Mouse (Mus musculus): ENCODE measurements around the gene Npm3. TPM values are rescaled to one million over a fixed set of nuclear protein-coding genes. Genes with fewer than 3 reads are reported as not detected.

Npm3 gene
- 12.4 and 20.6 TPM in 2 replicates for polyA plus RNA-seq (2015; fragmentation: Nextera tagmentation; extraction: Ambion mirVana)

DNA sequence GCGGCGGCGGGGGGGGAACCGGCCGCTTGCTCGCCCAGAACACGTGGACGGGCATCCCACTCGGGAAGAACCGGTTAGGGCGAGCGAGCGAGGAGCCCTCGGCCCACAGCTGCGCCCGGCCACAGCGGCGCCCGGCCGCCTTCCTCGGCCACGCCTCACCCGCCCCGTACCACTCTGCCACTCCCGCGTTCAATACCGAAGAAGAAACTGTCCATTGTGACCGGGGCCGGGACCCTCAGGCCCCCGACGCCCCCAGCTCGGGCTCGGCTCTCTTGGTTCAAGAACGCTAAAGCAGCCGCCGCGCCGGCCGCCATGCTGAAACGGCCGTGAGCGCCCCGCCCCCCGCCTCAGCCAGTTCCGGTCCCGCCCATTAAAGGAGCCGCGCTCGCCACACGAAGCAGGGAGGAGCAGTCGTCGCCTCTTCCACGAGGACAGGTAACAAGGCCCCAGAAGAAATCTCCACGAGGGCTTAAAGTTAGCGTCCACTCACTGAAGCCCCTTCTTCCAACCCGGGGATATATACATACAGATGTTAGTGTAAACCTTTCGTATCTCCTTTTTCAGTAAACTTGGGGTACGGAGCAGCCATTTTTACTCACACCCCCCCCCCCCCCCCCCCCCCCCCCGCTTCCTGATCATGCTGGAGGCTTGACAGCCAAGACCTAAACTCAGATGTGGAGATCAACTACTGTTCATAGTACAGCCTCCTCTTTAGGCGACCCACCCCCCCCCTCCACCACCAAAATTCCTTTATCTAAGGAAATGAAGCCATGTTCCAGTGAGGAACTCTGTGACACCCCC, at the start of gene Npm3:
Npm3 (minus strand) TSS at position 349 of the 801 bp plus-strand sequence.
- under 1% methylated on average over 59 of the region's 60 CpGs for WGBS
- peaks cover 28% of the 10 kb centered on the region for H3K36me3 ChIP-seq
- H3K9me3 ChIP-seq: no peaks in the 10 kb centered on the region
- H3K4me2 ChIP-seq: peak within 1 kb of the TSS; percentile 86
- H3K9ac ChIP-seq: peak within 1 kb of the TSS; percentile 71
- ATAC-seq (ENCODE audit: insufficient number of reproducible peaks, low FRiP score, low TSS enrichment, low read depth): peak; percentile 66
- peaks cover 23% of the 10 kb centered on the region for H3K27me3 ChIP-seq
- peaks cover 29% of the 10 kb centered on the region for H3K4me1 ChIP-seq
- H3K27ac ChIP-seq: peak within 1 kb of the TSS; percentile 38; the same call in 1 of the 2 replicates
- peak within 1 kb of the TSS; percentile 85 for H3K4me3 ChIP-seq

DNA sequence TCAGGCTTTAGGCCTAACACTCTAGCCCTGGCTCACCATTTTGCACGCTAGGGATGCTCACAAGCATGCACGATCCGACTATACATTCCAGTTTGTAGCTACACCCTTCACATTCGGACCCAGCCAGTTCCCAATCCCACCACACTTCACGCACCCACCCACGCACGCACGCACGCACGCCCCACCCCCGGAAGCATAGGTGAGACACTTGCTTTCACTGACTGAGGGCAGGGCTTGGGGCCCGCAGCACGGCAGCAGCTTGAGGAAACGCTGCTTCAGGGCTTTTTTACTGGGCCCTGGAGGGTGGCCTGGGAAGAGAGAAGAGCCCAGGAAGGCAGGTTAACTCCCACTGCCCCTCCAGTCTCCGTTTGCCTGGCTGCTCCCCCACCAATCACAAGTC, 47.5 kb upstream of the Npm3 start:
- no peak for ATAC-seq (ENCODE audit: insufficient number of reproducible peaks, low FRiP score, low TSS enrichment, low read depth)
- Histone ChIP-seq H3K27me3 (no peaks in the 10 kb centered on the region), H3K4me1 (peaks cover 10% of the 10 kb centered on the region; the same call in 1 of the 2 replicates), H3K9me3 (no peaks in the 10 kb centered on the region), H3K4me2 (no peak overlapping the region), H3K36me3 (no peaks in the 10 kb centered on the region), H3K27ac (no peak overlapping the region), H3K9ac (no peak overlapping the region), H3K4me3 (no peak overlapping the region)
- 66% methylated on average over 15 of the region's 15 CpGs for WGBS

DNA sequence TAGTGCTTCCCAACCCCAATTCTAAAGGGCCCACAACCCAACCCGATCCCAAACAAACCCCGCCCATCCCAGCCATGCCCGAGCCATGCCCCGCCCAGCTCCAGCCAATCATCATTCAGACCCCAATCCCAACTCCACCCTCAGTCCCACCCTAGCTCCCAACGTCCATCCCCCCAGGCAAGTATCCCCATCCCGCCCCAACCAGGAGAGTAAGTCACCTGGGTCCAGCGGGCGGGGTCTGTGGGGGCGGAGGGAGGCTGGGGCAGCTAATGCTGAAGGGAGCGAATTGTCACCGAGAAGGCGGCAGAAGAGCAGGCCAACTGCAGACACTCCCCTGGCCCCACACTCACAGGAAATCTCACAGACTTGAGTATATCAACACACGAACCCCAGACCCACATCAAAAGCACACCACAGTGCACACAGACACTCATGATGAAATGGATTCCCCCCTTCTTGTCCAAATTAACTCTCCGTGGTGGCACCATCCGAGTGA, 46.7 kb upstream of the Npm3 start:
- Histone ChIP-seq H3K9ac (no peak overlapping the region), H3K4me3 (peak overlapping the region; percentile 15), H3K4me1 (peaks cover 10% of the 10 kb centered on the region; the same call in 1 of the 2 replicates), H3K27ac (0 out of 2 replicates have a peak overlapping the region, but pooled peaks have one; percentile 27), H3K36me3 (no peaks in the 10 kb centered on the region), H3K9me3 (no peaks in the 10 kb centered on the region), H3K27me3 (no peaks in the 10 kb centered on the region), H3K4me2 (peak overlapping the region; percentile 44)
- ATAC-seq (ENCODE audit: insufficient number of reproducible peaks, low FRiP score, low TSS enrichment, low read depth): 0 out of 2 replicates have a peak, but pooled peaks have one; percentile 42
- WGBS: 7% methylated on average over 15 of the region's 15 CpGs

DNA sequence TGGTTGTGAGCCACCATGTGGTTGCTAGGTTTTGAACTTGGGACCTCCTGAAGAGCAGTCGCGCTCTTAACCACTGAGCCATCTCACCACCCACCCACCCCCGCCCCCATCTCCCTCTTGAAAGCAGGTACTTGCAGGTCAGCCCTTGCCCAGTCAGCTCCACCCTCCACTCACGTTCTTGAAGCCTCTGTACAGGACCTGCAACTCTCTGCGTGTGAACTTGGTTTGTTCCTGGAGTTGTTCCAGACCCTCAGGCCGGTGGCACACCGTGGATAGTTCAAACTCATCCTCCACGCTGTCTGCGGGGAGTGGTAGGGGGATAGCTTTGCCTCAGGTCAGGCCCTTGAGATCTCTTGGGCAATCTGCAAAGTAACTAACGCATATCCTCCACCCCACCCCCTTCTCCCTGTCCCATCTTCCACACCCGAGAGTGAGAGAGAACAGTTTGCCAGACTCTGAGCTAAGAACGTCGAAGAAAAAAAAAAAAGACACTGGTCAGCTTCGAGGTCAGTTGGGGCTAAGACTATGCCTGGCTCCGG, 46.1 kb upstream of the Npm3 start:
- H3K4me3 ChIP-seq: peak overlapping the region; percentile 15
- 27% methylated on average over 15 of the region's 15 CpGs for WGBS
- 0 out of 2 replicates have a peak overlapping the region, but pooled peaks have one; percentile 27 for H3K27ac ChIP-seq
- peak overlapping the region; percentile 44 for H3K4me2 ChIP-seq
- ATAC-seq (ENCODE audit: insufficient number of reproducible peaks, low FRiP score, low TSS enrichment, low read depth): 0 out of 2 replicates have a peak, but pooled peaks have one; percentile 10
- H3K36me3 ChIP-seq: no peaks in the 10 kb centered on the region
- H3K9ac ChIP-seq: no peak overlapping the region
- H3K4me1 ChIP-seq: peaks cover 10% of the 10 kb centered on the region; the same call in 1 of the 2 replicates
- no peaks in the 10 kb centered on the region for H3K27me3 ChIP-seq
- no peaks in the 10 kb centered on the region for H3K9me3 ChIP-seq

DNA sequence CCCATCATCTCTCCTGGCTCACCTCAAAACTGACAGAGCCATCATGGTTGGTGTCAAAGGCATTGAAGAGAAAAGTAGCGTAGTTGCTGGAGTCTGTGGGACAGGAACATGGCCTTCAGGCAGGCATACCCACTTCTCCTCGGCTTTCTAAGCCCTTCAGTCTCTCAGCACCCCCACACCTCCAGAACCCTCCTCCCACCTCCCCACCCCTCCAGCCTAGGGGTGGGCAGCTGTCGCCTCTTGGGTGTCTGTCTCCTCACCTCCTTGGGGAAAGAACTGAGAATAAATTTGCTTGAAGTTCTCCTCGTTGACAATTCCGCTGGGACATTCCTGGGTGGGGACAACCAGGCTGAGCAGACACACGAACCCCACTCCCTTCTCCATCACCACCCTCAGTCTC, 45.3 kb upstream of the Npm3 start:
- H3K4me2 ChIP-seq: no peak overlapping the region
- 52% methylated on average over 6 of the region's 6 CpGs for WGBS
- no peaks in the 10 kb centered on the region for H3K36me3 ChIP-seq
- ATAC-seq (ENCODE audit: insufficient number of reproducible peaks, low FRiP score, low TSS enrichment, low read depth): no peak
- no peaks in the 10 kb centered on the region for H3K9me3 ChIP-seq
- H3K4me1 ChIP-seq: peaks cover 10% of the 10 kb centered on the region; the same call in 1 of the 2 replicates
- H3K4me3 ChIP-seq: no peak overlapping the region
- no peaks in the 10 kb centered on the region for H3K27me3 ChIP-seq
- H3K9ac ChIP-seq: no peak overlapping the region
- no peak overlapping the region for H3K27ac ChIP-seq

DNA sequence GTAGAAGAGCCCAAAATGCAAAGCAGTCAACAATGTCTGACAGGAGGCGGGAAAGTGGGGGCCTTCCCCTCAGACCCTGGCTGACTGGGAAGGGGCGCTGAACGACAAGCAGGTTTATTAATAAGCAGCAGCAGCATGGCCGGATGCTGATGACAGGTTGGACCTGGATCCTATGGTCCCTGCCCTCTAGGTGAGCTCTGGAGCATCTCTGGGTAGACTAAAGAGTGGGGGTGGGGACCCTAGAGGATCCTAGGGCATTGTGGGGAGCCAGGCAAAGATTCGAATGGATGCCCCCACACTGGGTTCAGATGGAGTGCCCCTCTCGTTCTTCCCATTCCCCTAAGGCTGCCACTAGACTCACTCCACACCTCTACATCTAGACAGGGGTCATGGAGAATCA, 43.0 kb upstream of the Npm3 start:
- peaks cover 10% of the 10 kb centered on the region; the same call in 1 of the 2 replicates for H3K4me1 ChIP-seq
- H3K9ac ChIP-seq: no peak overlapping the region
- no peak overlapping the region for H3K27ac ChIP-seq
- no peaks in the 10 kb centered on the region for H3K36me3 ChIP-seq
- H3K9me3 ChIP-seq: no peaks in the 10 kb centered on the region
- no peak overlapping the region for H3K4me3 ChIP-seq
- ATAC-seq (ENCODE audit: insufficient number of reproducible peaks, low FRiP score, low TSS enrichment, low read depth): no peak
- H3K4me2 ChIP-seq: no peak overlapping the region
- 82% methylated on average over 6 of the region's 6 CpGs for WGBS
- H3K27me3 ChIP-seq: no peaks in the 10 kb centered on the region

DNA sequence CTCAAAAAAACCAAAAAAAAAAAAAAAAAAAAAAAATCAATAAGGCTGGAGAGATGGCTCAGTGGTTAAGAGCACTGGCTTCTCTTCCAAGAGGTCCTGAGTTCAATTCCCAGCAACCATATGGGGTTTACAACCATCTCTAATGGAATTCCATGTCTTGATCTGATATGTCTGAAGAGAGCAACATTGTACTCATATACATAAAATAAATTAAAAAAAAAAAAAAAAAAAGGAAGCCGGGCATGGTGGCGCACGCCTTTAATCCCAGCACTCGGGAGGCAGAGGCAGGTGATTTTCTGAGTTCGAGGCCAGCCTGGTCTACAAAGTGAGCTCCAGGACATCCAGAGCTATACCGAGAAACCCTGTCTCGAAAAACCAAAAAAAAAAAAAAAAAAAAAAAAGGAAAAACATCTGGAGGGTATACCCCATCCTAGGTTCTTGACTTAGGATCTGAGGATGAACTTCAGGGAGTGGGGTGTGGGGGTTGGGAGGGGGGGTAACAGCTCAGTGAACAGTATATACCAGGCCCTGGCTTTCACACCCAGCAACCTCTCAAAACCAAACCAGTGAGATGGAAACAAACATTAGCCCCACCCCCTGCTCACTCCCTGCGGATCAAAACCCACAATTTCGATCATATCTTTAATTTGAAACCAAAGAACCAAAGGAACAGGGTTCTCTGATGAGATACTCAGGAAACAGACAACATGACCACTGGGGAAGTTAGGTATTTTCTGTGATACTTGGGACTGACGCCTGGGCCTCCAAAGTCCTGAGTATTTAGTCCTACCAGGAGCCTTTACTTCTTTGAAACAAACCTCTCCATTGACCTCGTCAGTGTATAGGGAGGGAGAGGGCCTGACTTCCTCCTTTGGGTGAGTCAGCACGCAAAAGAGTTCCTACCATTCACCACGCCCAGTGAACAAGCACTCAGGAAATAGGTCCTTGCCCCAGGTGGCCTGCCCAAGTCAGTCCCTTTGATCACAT, 40.8 kb upstream of the Npm3 start:
- H3K4me3 ChIP-seq: no peak overlapping the region
- no peaks in the 10 kb centered on the region for H3K27me3 ChIP-seq
- H3K4me1 ChIP-seq: peaks cover 2% of the 10 kb centered on the region; the same call in 1 of the 2 replicates
- no peak overlapping the region for H3K9ac ChIP-seq
- no peak overlapping the region for H3K4me2 ChIP-seq
- no peaks in the 10 kb centered on the region for H3K9me3 ChIP-seq
- WGBS: 73% methylated on average over 13 of the region's 13 CpGs
- H3K27ac ChIP-seq: no peak overlapping the region
- no peaks in the 10 kb centered on the region for H3K36me3 ChIP-seq
- no peak for ATAC-seq (ENCODE audit: insufficient number of reproducible peaks, low FRiP score, low TSS enrichment, low read depth)

DNA sequence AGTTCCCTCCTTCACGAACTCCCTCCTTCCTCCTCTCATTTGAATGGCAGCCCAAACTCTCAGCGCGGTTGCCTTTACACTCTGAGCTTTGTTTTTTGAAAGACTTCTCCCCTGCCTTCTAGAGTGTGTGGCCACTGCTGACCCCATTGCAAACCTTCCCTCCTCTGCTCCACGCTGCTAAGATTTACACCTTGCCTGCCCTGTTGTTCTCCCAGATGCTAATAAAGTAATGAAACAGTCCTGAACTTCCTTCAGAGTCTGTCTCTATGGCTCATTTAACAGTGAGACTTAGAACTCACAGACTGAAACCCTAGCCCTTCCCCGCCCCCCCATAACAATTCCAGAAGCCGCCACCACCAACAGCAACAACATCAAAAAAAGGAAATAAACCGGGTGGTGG, 40.0 kb upstream of the Npm3 start:
- H3K4me3 ChIP-seq: no peak overlapping the region
- no peaks in the 10 kb centered on the region for H3K36me3 ChIP-seq
- no peak overlapping the region for H3K4me2 ChIP-seq
- H3K27me3 ChIP-seq: no peaks in the 10 kb centered on the region
- no peak overlapping the region for H3K9ac ChIP-seq
- H3K4me1 ChIP-seq: peaks cover 2% of the 10 kb centered on the region; the same call in 1 of the 2 replicates
- no peaks in the 10 kb centered on the region for H3K9me3 ChIP-seq
- 60% methylated on average over 7 of the region's 7 CpGs for WGBS
- no peak for ATAC-seq (ENCODE audit: insufficient number of reproducible peaks, low FRiP score, low TSS enrichment, low read depth)
- no peak overlapping the region for H3K27ac ChIP-seq

DNA sequence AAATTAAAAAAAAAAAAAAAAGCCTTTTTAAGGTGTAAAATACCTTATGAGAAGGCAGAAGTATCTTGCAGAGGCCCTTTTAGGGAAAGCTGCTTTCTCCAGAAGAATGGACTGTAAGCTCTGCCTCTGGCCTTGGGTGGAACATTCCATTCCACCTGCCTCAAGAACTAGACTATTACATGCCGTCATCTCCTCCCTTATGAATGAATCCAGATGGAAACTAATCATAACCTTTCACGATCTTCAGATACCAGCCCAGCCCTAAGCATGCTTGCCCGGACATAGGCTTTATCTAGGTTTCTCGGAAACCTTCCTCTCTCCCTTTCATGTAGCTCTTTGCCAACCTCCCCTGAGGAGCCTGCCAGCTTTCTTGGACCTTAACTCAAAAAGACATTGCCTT, 38.9 kb upstream of the Npm3 start:
- Histone ChIP-seq H3K9me3 (no peaks in the 10 kb centered on the region), H3K27me3 (no peaks in the 10 kb centered on the region), H3K27ac (0 out of 2 replicates have a peak overlapping the region, but pooled peaks have one; percentile 30), H3K4me1 (peaks cover 4% of the 10 kb centered on the region; the same call in 1 of the 2 replicates), H3K4me2 (no peak overlapping the region), H3K9ac (no peak overlapping the region), H3K4me3 (no peak overlapping the region), H3K36me3 (no peaks in the 10 kb centered on the region)
- ATAC-seq (ENCODE audit: insufficient number of reproducible peaks, low FRiP score, low TSS enrichment, low read depth): no peak
- 31% methylated on average over 4 of the region's 4 CpGs for WGBS

DNA sequence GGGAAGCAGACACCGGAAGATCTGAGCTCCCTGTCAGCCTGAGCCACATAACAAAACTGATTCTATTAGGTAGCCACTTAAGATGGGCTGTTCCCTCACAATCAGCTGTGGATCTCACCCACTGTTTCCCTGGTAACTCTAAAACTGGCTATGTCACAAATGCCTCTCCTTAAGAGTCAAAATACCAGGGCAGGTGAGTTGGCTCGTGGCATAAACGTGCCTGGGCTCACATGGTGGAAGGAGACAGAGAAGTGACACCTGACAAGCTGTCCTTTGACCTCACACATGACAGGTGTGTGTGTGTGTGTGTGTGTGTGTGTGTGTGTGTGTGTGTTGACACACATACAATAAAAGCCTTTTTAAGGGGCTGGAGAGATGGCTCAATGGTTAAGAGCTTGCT, 38.1 kb upstream of the Npm3 start:
- no peak overlapping the region for H3K4me3 ChIP-seq
- no peak for ATAC-seq (ENCODE audit: insufficient number of reproducible peaks, low FRiP score, low TSS enrichment, low read depth)
- no peak overlapping the region for H3K27ac ChIP-seq
- H3K4me1 ChIP-seq: peaks cover 3% of the 10 kb centered on the region; the same call in 1 of the 2 replicates
- no peaks in the 10 kb centered on the region for H3K27me3 ChIP-seq
- H3K36me3 ChIP-seq: no peaks in the 10 kb centered on the region
- H3K4me2 ChIP-seq: no peak overlapping the region
- no peak overlapping the region for H3K9ac ChIP-seq
- 71% methylated on average over 3 of the region's 3 CpGs for WGBS
- no peaks in the 10 kb centered on the region for H3K9me3 ChIP-seq

DNA sequence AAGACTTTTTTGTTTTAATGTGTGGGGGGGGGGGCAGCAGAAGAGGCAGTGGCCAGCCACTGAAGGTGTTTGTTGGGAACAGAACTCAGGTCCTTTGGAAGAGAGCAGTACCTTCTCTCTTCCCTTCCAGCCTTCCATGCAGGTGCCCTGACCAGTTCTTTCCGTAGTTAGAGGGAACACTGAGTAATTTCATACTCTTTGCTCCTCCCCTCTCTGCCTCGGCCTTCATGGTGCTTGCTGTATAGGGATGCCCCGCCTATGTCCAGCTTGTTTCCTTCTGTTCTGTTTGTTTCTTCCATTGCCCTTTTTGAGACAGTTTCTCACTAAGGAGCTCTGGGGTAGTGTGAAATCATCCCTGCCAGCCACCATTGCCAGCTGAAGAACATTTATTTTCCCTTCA, 36.1 kb upstream of the Npm3 start:
- no peak overlapping the region for H3K9ac ChIP-seq
- H3K4me2 ChIP-seq: no peak overlapping the region
- WGBS: 49% methylated on average over 3 of the region's 3 CpGs
- no peaks in the 10 kb centered on the region for H3K27me3 ChIP-seq
- H3K27ac ChIP-seq: no peak overlapping the region
- H3K36me3 ChIP-seq: no peaks in the 10 kb centered on the region
- no peak overlapping the region for H3K4me3 ChIP-seq
- H3K9me3 ChIP-seq: no peaks in the 10 kb centered on the region
- ATAC-seq (ENCODE audit: insufficient number of reproducible peaks, low FRiP score, low TSS enrichment, low read depth): no peak
- peaks cover 15% of the 10 kb centered on the region for H3K4me1 ChIP-seq

Data from limb, embryonic 15.5 days (tissue).